Mouse (Mus musculus) regulatory T cell (primary cell): Measurements from ENCODE around the gene Tmem128.

Source experiments
- in situ Hi-C: fragments of 300-600 bp; cut with MboI, MseI; formaldehyde crosslinking; loops from one replicate; pipeline ENCODE4 v1.15.1; 2025; ENCODE audit warnings: high pct_unique_total_duplicates

Tmem128 gene

GRCm38 (mm10) chr5:38277936-38278600 is 18.1 kb downstream of the Tmem128 start:
- in situ Hi-C loops = no loop called here

GRCm38 (mm10) chr5:38280075-38280474 is 20.1 kb downstream of the Tmem128 start:
- in situ Hi-C loops = no loop called here

GRCm38 (mm10) chr5:38285724-38286123 is 25.7 kb downstream of the Tmem128 start:
- in situ Hi-C loops = no loop called here

- in situ Hi-C loops = no loop called here
These were observed 28.5 kb downstream of the Tmem128 start for GRCm38 (mm10) chr5:38288476-38288875.

GRCm38 (mm10) chr5:38301761-38302411 is 41.9 kb downstream of the Tmem128 start:
- in situ Hi-C loops = loop anchor here (5.0 to 10.0 kb wide), 2 partner anchors 170 to 213 kb away; no protein-coding TSS in a partner anchor

GRCm38 (mm10) chr5:38302651-38303050 is 42.7 kb downstream of the Tmem128 start:
- in situ Hi-C loops = loop anchor here (5.0 to 10.0 kb wide), 2 partner anchors 170 to 212 kb away; no protein-coding TSS in a partner anchor

- in situ Hi-C loops = loop anchor here (10.0 kb wide), 1 partner anchor 210 kb away; no protein-coding TSS in a partner anchor
These were observed 45.3 kb downstream of the Tmem128 start for GRCm38 (mm10) chr5:38305241-38305640.

GRCm38 (mm10) chr5:38307255-38308101 is 47.5 kb downstream of the Tmem128 start:
- in situ Hi-C loops = loop anchor here (10.0 kb wide), 1 partner anchor 207 kb away; no protein-coding TSS in a partner anchor

- in situ Hi-C loops = loop anchor here (10.0 kb wide), 1 partner anchor 206 kb away; no protein-coding TSS in a partner anchor
These were observed 48.9 kb downstream of the Tmem128 start for GRCm38 (mm10) chr5:38308873-38309272.

- in situ Hi-C loops = loop anchor here (10.0 kb wide), 1 partner anchor 205 kb away; no protein-coding TSS in a partner anchor
These were observed 49.8 kb downstream of the Tmem128 start for GRCm38 (mm10) chr5:38309795-38310194.
